Mouse (Mus musculus) 416B (cell line): ENCODE results near the gene Mup3.
"Not testable (repeated sequence)": the region's sequence is repeated elsewhere in the genome, so short reads cannot be mapped to it uniquely, and the experiment has no call there.

Experiments
- DNase-seq: peaks from one replicate; pipeline ENCODE4 v3.0.0; 2011; ENCODE audit warnings: low read depth

The Mup3 gene

GRCm38 (mm10) chr4:62087241-62087640, at the start of gene Mup3:
TSS of gene Mup3 (minus strand) at chr4:62087342.
- DNase-seq, result no peak

DNA sequence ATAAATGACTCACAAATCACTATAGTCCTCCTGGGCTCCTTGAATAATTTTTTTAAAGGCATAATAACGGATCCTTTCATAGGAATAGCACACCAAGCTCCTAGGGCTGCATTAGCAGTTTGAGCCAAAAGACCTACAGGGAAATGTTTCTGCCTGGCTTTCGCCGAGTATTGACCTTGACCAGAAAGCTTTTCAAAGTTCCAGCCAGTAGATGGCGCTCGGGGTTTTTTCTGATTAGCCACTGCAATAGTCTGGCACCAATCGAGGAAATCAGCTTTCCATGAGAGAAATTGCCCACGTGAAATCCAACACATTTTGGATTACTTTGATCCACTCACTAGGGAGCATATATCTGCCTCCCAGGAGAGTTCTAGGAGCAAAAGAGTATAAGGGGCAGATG, 46.6 kb upstream of the Mup3 start:
- DNase-seq, result peak; percentile 62

DNA sequence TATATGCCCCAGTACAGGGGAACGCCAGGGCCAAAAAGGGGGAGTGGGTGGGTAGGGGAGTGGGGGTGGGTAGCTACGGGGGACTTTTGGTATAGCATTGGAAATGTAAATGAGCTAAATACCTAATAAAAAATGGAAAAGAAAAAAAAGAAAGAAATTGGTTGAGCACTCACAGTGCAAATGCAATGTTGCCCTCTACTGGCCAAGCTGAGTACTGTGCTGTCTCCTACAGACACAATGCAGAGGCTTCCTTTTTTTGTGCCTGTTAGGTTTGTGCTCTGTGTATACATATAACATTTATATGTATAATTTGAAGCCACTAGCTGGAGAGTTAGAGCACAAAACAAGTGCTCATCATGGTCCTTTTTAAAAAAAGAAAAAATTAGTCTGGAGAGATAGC, 16.2 kb upstream of the Mup3 start:
- peak; percentile 51 for DNase-seq

DNA sequence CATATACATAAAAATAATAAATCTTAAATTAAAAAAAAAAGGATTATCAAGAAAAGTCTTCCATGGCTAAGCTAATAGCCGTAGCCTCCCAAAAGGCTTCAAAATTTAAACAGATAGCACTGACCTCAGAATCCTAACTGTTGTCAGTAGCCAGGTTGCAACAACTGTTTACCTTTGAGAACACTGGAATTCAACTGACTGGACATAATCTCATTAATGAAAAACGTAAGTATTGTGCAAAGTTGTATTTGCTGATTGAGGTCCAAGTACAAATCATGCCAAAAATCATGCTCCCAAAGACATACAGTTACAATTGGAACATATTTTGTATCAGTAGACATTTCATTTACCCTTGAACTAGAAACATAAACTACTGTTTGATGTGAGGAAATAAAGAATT, 811 bp upstream of the Mup3 start:
- DNase-seq, result no peak

DNA sequence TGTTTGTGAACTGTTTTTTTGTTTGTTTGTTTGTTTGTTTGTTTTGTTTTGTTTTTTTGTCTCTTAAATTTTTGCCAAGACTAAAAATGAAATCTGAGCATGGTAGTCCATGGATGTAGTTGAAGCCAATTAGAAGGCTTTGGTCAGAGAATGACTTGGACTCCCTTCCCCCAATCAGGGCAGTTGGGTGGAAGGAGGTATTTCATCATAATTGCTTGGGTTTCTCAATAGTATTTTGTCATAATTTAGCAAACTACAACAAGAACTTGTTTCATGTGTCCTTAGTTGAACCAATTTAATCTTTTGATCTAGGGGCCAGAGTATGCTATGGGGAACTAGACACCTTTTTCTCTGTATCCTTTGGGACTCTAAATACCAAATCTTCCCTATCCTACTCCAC, 4.4 kb downstream of the Mup3 start:
- DNase-seq, result peak; percentile 61

DNA sequence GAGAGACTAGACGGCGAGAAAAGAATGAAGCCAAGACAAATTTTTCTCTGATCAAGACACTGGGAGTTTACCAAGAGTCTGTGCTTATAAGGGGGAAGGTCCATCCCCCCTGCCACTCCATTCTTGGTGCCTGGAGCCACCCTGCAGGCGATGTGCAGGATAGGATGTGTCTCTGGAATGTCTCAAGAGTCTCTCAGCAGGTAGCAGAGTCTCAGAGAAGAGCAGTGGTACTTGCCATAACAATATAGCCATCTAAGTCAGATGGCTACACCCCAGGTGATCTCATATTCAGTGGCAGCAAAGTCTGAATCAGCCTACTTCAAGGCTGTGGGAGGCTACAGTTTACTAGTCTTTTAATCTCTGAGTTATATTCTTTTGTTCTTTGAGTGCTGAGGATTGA, 12.0 kb downstream of the Mup3 start:
- DNase-seq, result no peak

- DNase-seq, result not testable (repeated sequence)
Measured at GRCm38 (mm10) chr4:62054780-62055179, 32.4 kb downstream of the Mup3 start.

DNA sequence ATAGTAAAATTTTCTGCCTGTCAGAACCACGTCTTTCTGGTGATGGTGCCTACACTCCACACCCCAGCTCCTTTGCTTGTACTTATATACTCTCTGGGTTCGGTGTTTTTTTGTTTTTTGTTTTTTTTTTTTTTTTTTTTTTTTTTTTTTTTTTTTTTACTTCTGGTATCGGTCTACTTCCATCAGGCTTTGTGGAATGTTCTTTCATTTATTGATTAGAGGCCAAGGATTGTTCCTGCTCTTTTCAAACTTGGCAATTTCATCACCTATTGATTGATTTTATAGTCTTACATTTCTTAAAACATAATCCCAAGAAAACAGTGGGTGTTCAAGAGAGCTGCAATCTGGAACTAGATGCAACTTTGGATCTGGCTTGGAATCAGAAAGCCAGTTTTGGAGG, 33.1 kb downstream of the Mup3 start, which contains the start of gene Mup20:
Gene Mup20, minus strand, starts transcription at position 101 of the 400 bp plus-strand sequence.
- DNase-seq, result not testable (repeated sequence)
